Mouse (Mus musculus) cerebellum, postnatal 10 days (tissue): ENCODE measurements around the gene Zfp386.
A peak's percentile ranks its signal among the peaks of the same experiment; 100 is the strongest.
"Not testable (repeated sequence)": the region's sequence is repeated elsewhere in the genome, so short reads cannot be mapped to it uniquely, and the experiment has no call there.

Experiments
- DNase-seq, 2 experiments: peaks; one replicate each; pipeline ENCODE4 v3.0.0; 2021; ENCODE audit warnings: mixed read lengths in 2 of 2

Zfp386 gene

GRCm38 (mm10) chr12:116047440-116048377 lies at the start of gene Zfp386:
TSS of gene Zfp386 (plus strand) at chr12:116047724.
- DNase-seq = peak; percentile 99 to 100

DNA sequence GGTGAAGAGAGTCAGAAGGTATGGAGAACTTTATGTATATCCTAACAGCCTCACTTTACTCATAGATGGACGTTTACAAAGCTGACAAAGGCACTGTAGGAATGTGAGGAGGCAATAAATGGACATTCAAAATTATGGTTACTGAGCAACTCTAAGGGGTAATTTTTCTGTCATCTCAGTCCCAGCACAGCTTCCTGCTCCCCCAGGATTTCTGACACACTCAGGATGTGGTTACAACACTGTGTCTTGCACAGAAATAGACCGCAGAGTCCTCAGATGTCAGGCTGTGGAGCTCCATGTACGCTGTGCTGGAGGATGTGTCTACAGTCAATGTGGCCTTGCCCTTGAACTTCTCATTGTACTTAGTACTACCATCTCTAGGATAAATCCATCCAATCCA lies 47.7 kb upstream of the Zfp386 start:
- DNase-seq = not testable (repeated sequence)

- not testable (repeated sequence) for DNase-seq
These were observed 44.6 kb upstream of the Zfp386 start for GRCm38 (mm10) chr12:116002946-116003345.

DNA sequence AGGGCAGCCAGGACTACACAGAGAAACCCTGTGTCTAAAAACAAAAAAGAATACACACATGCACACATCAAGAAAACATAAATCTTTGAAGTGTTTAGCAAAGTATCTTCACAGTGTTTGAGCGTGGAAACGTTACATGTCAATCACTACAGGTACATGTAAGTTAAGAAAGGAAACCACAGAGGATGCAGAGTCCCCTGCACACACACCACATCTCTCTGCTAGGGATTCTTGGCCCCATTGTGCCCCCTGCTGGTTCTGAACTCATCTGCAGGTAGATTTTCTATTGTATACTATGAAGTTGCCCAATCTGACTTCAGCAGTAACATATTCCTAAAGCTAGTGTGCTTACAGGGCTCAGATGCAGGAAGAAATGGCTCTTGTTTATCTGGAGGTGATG lies 36.7 kb upstream of the Zfp386 start:
- peak in 1 of 2 experiments; percentile 2 for DNase-seq

DNA sequence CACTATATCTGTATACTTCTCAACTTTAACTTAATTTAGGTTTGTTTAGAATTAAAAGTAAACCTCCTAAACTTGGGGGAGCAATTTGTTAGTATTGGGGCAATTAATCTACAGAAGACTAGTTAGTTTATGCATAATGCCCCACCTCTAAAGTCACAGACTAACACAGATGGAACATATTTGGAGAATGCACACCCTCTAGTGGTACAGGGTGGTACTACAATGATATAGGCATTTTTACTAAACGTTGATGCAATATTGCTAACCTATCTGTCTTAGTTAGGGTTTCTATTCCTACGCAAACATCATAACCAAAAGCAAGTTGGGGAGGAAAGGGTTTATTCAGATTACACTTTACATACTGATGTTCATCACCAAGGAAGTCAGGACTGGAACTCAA lies 19.4 kb upstream of the Zfp386 start:
- peak; percentile 4 to 26 for DNase-seq

- DNase-seq = no peak
These were observed 12.2 kb upstream of the Zfp386 start for GRCm38 (mm10) chr12:116035346-116035745.

- no peak for DNase-seq
These were observed 2.7 kb upstream of the Zfp386 start for GRCm38 (mm10) chr12:116044785-116045184.

GRCm38 (mm10) chr12:116048766-116049165 lies 1.2 kb downstream of the Zfp386 start:
- DNase-seq = no peak

- no peak for DNase-seq
These were observed 1.7 kb downstream of the Zfp386 start for GRCm38 (mm10) chr12:116049236-116049635.

GRCm38 (mm10) chr12:116049701-116050100 lies 2.2 kb downstream of the Zfp386 start:
- DNase-seq = no peak

DNA sequence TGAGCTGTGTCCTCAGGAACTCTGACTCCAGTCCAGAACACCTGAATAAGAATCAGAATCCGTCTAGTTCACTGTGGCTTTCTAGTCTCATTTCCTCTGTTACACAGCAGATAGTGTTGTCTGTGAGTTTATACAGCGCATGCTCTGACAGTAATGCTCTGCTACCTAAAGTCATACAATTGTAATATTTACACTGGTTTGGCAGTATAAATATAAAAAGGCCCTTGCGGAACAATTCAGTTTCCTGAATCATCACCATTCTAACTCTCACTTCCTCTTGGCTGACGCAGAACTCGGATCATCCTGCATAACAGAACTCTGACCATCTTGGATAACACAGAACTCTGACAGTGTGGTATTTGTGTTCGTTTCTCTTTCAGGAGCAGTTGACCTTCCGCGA lies 6.8 kb downstream of the Zfp386 start:
- DNase-seq = no peak

GRCm38 (mm10) chr12:116056112-116056511 lies 8.6 kb downstream of the Zfp386 start:
- no peak for DNase-seq

DNA sequence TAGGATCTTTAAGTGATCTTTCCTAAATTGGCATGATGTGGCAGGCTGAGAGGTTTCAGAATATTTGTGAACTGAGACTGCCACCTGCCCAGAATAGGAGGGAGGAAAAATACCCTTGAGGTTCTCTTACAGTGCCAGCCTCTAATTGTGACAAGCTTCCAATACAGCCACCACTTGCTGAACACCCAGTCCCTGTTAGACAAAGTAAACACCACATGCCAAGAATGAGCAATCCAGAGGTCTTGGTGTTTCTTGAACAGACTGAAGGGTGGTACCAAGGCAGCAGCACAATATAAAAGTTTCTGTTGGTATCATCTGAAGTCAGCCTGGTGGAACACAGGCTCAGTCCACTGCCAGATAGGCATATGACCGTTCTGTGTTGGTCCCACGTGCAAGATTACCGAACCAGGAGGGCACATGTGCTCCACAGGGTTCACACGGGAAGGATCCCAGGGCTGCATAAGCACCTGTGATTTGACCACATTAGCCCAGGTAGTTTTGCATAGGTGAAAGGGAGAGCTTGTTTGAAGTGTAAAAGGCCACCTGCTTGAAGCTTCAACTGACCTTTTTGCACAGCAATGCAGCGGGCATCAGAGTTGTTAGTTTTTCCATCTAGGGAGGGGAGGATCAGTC lies 14.2 kb downstream of the Zfp386 start:
- DNase-seq = no peak

GRCm38 (mm10) chr12:116062194-116062583 lies 14.7 kb downstream of the Zfp386 start:
- no peak for DNase-seq

- no peak for DNase-seq
These were observed 15.5 kb downstream of the Zfp386 start for GRCm38 (mm10) chr12:116063020-116063419.

DNA sequence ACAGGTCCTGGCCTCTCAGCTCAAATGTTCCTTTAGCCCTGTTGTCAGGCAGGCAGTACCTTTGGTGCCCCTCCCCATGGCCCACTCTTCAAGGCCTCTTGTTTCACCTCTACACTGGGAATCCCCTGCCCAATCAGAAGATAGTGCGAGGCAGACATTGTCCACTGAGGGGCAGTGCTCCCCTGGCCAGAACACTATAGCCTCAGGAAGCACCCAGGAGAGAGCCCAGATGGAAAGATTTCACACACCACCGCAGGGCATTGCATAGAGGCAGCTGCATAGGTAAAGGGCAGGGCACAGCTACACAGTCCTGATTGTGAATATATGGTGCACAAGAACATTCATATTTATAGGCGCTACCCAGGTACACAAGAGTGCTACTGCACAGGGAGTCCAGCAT lies 23.5 kb downstream of the Zfp386 start:
- peak; percentile 70 to 71 for DNase-seq

- peak; percentile 71 to 75 for DNase-seq
These were observed 29.7 kb downstream of the Zfp386 start, which contains the start of gene Vipr2 for GRCm38 (mm10) chr12:116077074-116077854. TSS of gene Vipr2 (plus strand) at chr12:116077726.

- no peak for DNase-seq
These were observed 30.4 kb downstream of the Zfp386 start for GRCm38 (mm10) chr12:116077855-116078366.

GRCm38 (mm10) chr12:116083125-116083524 lies 35.6 kb downstream of the Zfp386 start:
- no peak for DNase-seq

GRCm38 (mm10) chr12:116084294-116084693 lies 36.8 kb downstream of the Zfp386 start:
- no peak for DNase-seq

DNA sequence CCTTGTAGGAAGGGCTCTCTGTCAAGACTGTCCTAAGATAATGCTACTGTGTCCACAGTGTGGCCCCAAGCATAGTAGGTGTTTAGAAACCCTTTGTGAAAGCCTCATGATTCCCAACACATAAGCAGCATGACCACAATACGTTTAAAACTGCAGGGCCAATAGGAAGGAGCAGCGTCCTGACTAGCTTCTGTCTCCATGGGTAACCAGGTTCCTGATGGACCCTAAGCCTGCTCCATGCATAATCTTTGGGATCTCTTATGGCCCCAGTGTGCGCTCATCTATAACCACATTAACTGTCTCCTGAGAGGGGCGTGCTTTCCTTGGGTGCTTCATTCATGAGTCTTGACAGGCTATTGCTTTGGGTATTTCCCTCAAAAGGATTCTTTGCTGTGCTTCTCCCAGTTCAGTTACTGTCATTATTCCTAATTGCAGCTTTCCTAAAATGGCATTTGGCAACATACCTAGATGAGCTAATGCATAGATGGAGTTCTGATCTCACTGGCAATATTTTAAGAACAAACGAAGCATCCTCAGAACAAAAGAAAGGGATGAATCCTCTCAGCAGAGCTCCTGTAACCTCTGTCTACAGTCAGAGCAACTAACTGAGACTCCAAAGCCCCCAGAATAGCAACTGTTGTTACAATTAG lies 39.6 kb downstream of the Zfp386 start:
- DNase-seq = no peak

- no peak for DNase-seq
These were observed 42.3 kb downstream of the Zfp386 start for GRCm38 (mm10) chr12:116089836-116090235.
